Mouse (Mus musculus) spleen, postnatal 4 days (tissue): ENCODE measurements around the gene Fgfrl1.

Source experiments
- DNase-seq, 2 experiments: peaks; one replicate each; pipeline ENCODE4 v3.0.0; 2022; ENCODE audit warnings: low spot score in 2 of 2

The Fgfrl1 gene

GRCm38 (mm10) chr5:108667370-108667769, 24.8 kb upstream of the Fgfrl1 start:
- DNase-seq: no peak

- DNase-seq: no peak
Observed at GRCm38 (mm10) chr5:108668387-108668932, 23.7 kb upstream of the Fgfrl1 start.

GRCm38 (mm10) chr5:108668977-108669936, 22.9 kb upstream of the Fgfrl1 start, which contains the start of gene Dgkq:
Gene Dgkq, minus strand, starts transcription at chr5:108669672.
- DNase-seq: peak; percentile 81 to 91

- DNase-seq: no peak
Observed at GRCm38 (mm10) chr5:108669986-108670385, 22.2 kb upstream of the Fgfrl1 start.

- peak; percentile 68 to 83 for DNase-seq
Observed at GRCm38 (mm10) chr5:108670785-108671184, 21.4 kb upstream of the Fgfrl1 start.

- DNase-seq: peak in 1 of 2 experiments; percentile 66
Observed at GRCm38 (mm10) chr5:108671757-108672156, 20.4 kb upstream of the Fgfrl1 start.

- no peak for DNase-seq
Observed at GRCm38 (mm10) chr5:108674624-108675023, 17.6 kb upstream of the Fgfrl1 start.

GRCm38 (mm10) chr5:108675251-108675816, 16.8 kb upstream of the Fgfrl1 start, which contains the start of gene Slc26a1:
Gene Slc26a1, minus strand, starts transcription at chr5:108675569.
- DNase-seq: no peak

- DNase-seq: no peak
Observed at GRCm38 (mm10) chr5:108676772-108677498, 15.2 kb upstream of the Fgfrl1 start.

GRCm38 (mm10) chr5:108677605-108678295, 14.4 kb upstream of the Fgfrl1 start:
- peak; percentile 48 to 78 for DNase-seq

- DNase-seq: no peak
Observed at GRCm38 (mm10) chr5:108678296-108678854, 13.8 kb upstream of the Fgfrl1 start.

- no peak for DNase-seq
Observed at GRCm38 (mm10) chr5:108679909-108680308, 12.3 kb upstream of the Fgfrl1 start.

GRCm38 (mm10) chr5:108680871-108681270, 11.3 kb upstream of the Fgfrl1 start:
- DNase-seq: no peak

GRCm38 (mm10) chr5:108689091-108689490, 3.1 kb upstream of the Fgfrl1 start:
- DNase-seq: no peak

GRCm38 (mm10) chr5:108691152-108691551, 1.0 kb upstream of the Fgfrl1 start:
- DNase-seq: no peak

- peak; percentile 87 to 92 for DNase-seq
Observed at GRCm38 (mm10) chr5:108693872-108694288, 1.7 kb downstream of the Fgfrl1 start.

GRCm38 (mm10) chr5:108694352-108695261, 2.4 kb downstream of the Fgfrl1 start:
- peak; percentile 44 to 79 for DNase-seq

- DNase-seq: no peak
Observed at GRCm38 (mm10) chr5:108695861-108696260, 3.7 kb downstream of the Fgfrl1 start.

- DNase-seq: no peak
Observed at GRCm38 (mm10) chr5:108696542-108696941, 4.4 kb downstream of the Fgfrl1 start.

- no peak for DNase-seq
Observed at GRCm38 (mm10) chr5:108697341-108697753, 5.2 kb downstream of the Fgfrl1 start.
